Mouse (Mus musculus) liver, embryonic 12.5 days (tissue): ENCODE results near the gene Lamtor5. TPM values are rescaled to one million over a fixed set of nuclear protein-coding genes. Genes with fewer than 3 reads are reported as not detected.

Experiments
- ATAC-seq: fragments of 200-750 bp; cut with Nextera tagmentation; 2 replicates; pipeline ENCODE4 v1.8.0; 2017; ENCODE audit warnings: moderate number of reproducible peaks, mild to moderate bottlenecking, moderate library complexity
- H3K27ac ChIP-seq: fragments of 300-500 bp; sonication (generic); 2 replicates; pipeline ENCODE4 v1.5.1; 2016; ENCODE audit warnings: mild to moderate bottlenecking
- H3K27me3 ChIP-seq: fragments of 300-500 bp; sonication (generic); replicated peaks from 2 replicates; pipeline ENCODE4 v1.6.1; 2016; ENCODE audit warnings: mild to moderate bottlenecking, moderate library complexity
- H3K36me3 ChIP-seq: fragments of 300-500 bp; sonication (generic); 2 replicates; pipeline ENCODE4 v1.6.1; 2016; ENCODE audit warnings: mild to moderate bottlenecking, moderate library complexity
- H3K4me1 ChIP-seq: fragments of 300-500 bp; sonication (generic); 2 replicates; pipeline ENCODE4 v1.6.1; 2016
- H3K4me2 ChIP-seq: fragments of 300-500 bp; sonication (generic); 2 replicates; pipeline ENCODE4 v1.6.1; 2016; ENCODE audit warnings: mild to moderate bottlenecking, moderate library complexity
- H3K4me3 ChIP-seq: fragments of 300-500 bp; sonication (generic); 2 replicates; pipeline ENCODE4 v1.5.1; 2016; ENCODE audit warnings: mild to moderate bottlenecking, moderate library complexity
- H3K9ac ChIP-seq: fragments of 300-500 bp; sonication (generic); 2 replicates; pipeline ENCODE4 v1.6.1; 2016; ENCODE audit warnings: mild to moderate bottlenecking, moderate library complexity
- H3K9me3 ChIP-seq: fragments of 300-500 bp; sonication (generic); replicated peaks from 2 replicates; pipeline ENCODE4 v1.6.1; 2016; ENCODE audit warnings: mild to moderate bottlenecking, moderate library complexity
- WGBS: fragments of 180-500 bp; shearing (Covaris S2); methylation state at CpG from one replicate; pipeline ENCODE4 v1.1.7; 2016; ENCODE audit not compliant: insufficient replicate concordance; 5-methylcytosine and 5-hydroxymethylcytosine counted together
- polyA plus RNA-seq: library from polyadenylated mRNA; unstranded; fragments of >200 nt; fragmentation: Nextera tagmentation; extraction: Ambion mirVana; gene quantifications from 2 replicates; pipeline ENCODE4 v1.2.1, GENCODE M21; 2016

The Lamtor5 gene
- polyA plus RNA-seq, 1 experiment from 2014 or later: 128 TPM

GRCm38 (mm10) chr3:107330503-107331424 is 52.1 kb downstream of the Lamtor5 start:
- peak overlapping the region; percentile 97 for H3K4me3 ChIP-seq
- ATAC-seq: no peak
- no peaks in the 10 kb centered on the region for H3K27me3 ChIP-seq
- peak overlapping the region; percentile 95 for H3K9ac ChIP-seq
- peak overlapping the region; percentile 92 for H3K4me2 ChIP-seq
- H3K4me1 ChIP-seq: peaks cover 41% of the 10 kb centered on the region
- no peak overlapping the region for H3K27ac ChIP-seq
- peaks cover 45% of the 10 kb centered on the region for H3K36me3 ChIP-seq
- 69% methylated on average over 28 of the region's 28 CpGs for WGBS
- H3K9me3 ChIP-seq: no peaks in the 10 kb centered on the region

DNA sequence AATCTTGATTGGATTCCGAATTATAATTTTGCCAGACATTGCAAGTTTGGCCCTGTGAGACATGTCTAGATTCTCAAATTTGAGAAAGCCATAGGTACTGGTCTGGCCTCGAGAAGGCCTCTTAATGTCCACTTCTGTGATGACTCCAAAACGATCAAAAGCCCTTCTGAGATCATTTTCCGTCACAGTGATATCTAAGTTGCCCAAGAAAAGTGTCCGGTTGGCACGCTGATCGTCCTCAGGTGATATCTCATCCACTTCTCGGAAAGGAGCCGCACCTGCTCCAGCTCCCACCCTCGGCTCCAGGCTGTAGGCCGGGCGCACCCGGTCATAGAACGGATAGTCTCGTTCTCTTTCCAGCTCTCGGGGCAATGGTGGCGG is 53.1 kb downstream of the Lamtor5 start:
- 13% methylated on average over 17 of the region's 17 CpGs for WGBS
- Histone ChIP-seq H3K4me3 (peak overlapping the region; percentile 97), H3K4me2 (peak overlapping the region; percentile 92), H3K36me3 (peaks cover 39% of the 10 kb centered on the region), H3K27me3 (no peaks in the 10 kb centered on the region), H3K9me3 (no peaks in the 10 kb centered on the region), H3K4me1 (peaks cover 38% of the 10 kb centered on the region), H3K27ac (peak overlapping the region; percentile 89), H3K9ac (peak overlapping the region; percentile 95)
- no peak for ATAC-seq

DNA sequence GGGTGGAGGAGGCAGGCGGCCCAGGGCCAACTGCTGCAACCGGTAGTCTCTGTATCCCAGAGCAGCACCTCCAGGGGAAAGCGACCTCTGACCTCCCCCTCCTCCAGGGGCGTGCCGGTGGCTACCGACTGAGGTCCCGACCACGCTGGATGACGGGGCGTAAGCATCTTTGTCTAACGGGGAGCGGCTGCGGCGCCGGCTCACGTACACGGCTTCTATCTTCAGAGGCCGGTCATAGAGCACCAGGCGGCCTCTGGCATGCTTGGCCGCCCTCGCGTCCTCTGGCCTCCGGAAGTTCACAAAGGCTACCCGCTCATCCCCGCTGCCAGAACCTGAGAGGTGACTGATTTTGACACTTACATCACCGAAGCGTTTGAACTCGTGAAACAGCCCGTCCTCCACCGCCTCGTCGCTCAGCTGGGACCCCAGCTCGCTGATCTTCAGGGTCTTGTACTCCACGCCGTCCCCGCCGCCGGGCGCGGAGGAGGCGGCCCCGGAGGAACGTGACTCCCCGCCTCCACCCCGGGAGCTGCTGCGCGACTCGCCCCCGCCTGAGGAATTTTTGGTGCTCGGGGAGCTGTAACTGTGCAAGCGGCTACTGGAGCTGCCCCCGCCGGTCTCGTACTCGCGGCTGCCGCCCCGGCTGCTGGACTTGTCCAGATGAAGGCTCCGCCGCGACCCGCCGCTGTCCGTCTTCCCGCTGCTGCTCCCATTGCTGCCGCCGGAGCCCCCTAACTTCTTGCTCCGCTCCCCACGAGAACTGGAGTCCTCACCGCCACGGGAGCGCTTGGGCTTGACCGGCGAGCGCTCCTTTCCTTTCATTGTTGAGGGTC is 53.7 kb downstream of the Lamtor5 start:
- Histone ChIP-seq H3K36me3 (peaks cover 37% of the 10 kb centered on the region), H3K9me3 (no peaks in the 10 kb centered on the region), H3K27ac (peak overlapping the region; percentile 89), H3K27me3 (no peaks in the 10 kb centered on the region), H3K4me2 (peak overlapping the region; percentile 92), H3K9ac (peak overlapping the region; percentile 95), H3K4me3 (peak overlapping the region; percentile 97), H3K4me1 (peaks cover 38% of the 10 kb centered on the region)
- no peak for ATAC-seq
- WGBS: under 1% methylated on average over 75 of the region's 75 CpGs

GRCm38 (mm10) chr3:107332960-107333380 is 54.3 kb downstream of the Lamtor5 start:
- Histone ChIP-seq H3K36me3 (peaks cover 32% of the 10 kb centered on the region), H3K4me2 (peak overlapping the region; percentile 92), H3K9me3 (no peaks in the 10 kb centered on the region), H3K27me3 (no peaks in the 10 kb centered on the region), H3K9ac (peak overlapping the region; percentile 95), H3K4me3 (peak overlapping the region; percentile 97), H3K27ac (peak overlapping the region; percentile 97), H3K4me1 (peaks cover 34% of the 10 kb centered on the region)
- under 1% methylated on average over 37 of the region's 37 CpGs for WGBS
- ATAC-seq: peak; percentile 89

Other genes with a start within 250 kb of the Lamtor5 start
- gene Kcna3, start 242.7 kb upstream of the Lamtor5 start, polyA plus RNA-seq: 4.4 and 5.3 TPM in 2 replicates
- gene Kcna2, start 177.7 kb upstream of the Lamtor5 start, polyA plus RNA-seq: 0.05 TPM in 1 of 2 replicates, not detected in the other
- gene Kcna10, start 95.8 kb upstream of the Lamtor5 start, polyA plus RNA-seq: not detected in 2 replicates
- not detected in 2 replicates for gene Cym, start 57.1 kb upstream of the Lamtor5 start, polyA plus RNA-seq
- gene A630076J17Rik, start 48.2 kb upstream of the Lamtor5 start, polyA plus RNA-seq: not detected in 2 replicates
- not detected in 2 replicates for gene Prok1, start 39.2 kb upstream of the Lamtor5 start, polyA plus RNA-seq
- 1.0 and 1.2 TPM in 2 replicates for gene Slc16a4, start 12.4 kb downstream of the Lamtor5 start, polyA plus RNA-seq
- gene Rbm15, start 54.8 kb downstream of the Lamtor5 start, polyA plus RNA-seq: 13.6 and 14.2 TPM in 2 replicates
- not detected in 2 replicates for gene Kcnc4, start 180.7 kb downstream of the Lamtor5 start, polyA plus RNA-seq
- 0.42 and 0.61 TPM in 2 replicates for gene Slc6a17, start 239.2 kb downstream of the Lamtor5 start, polyA plus RNA-seq